Mouse (Mus musculus) bone marrow macrophage, adult 2 months (primary cell): ENCODE measurements around the gene Hmx1.

Experiments used
- CTCF ChIP-seq: IDR thresholded peaks from 2 replicates; pipeline ENCODE4 v1.5.1; 2012; ENCODE audit warnings: low read depth, mild to moderate bottlenecking, low read length, moderate library complexity
- POLR2A ChIP-seq: IDR thresholded peaks from 2 replicates; pipeline ENCODE4 v1.6.1; 2012; ENCODE audit warnings: mild to moderate bottlenecking, low read depth, low read length, borderline replicate concordance

- TF ChIP-seq POLR2A (no peak), CTCF (no peak)
Observed at GRCm38 (mm10) chr5:35366241-35367032, 22.5 kb upstream of the Hmx1 start.
